Mouse (Mus musculus) layer of hippocampus, adult 11-12 months (tissue): ENCODE measurements around the gene Fzd10.

Source experiments
- DNase-seq: peaks from one replicate; pipeline ENCODE4 v3.0.0; 2022; ENCODE audit warnings: low spot score

Fzd10 gene

GRCm38 (mm10) chr5:128600072-128601021, at the start of gene Fzd10:
TSS of gene Fzd10 (plus strand) at chr5:128600844.
- DNase-seq, result no peak

- DNase-seq, result no peak
Measured at GRCm38 (mm10) chr5:128551448-128551847, 49.2 kb upstream of the Fzd10 start.

GRCm38 (mm10) chr5:128552136-128552890, 48.3 kb upstream of the Fzd10 start:
- no peak for DNase-seq

GRCm38 (mm10) chr5:128558126-128558525, 42.5 kb upstream of the Fzd10 start:
- no peak for DNase-seq

GRCm38 (mm10) chr5:128567313-128567712, 33.3 kb upstream of the Fzd10 start:
- DNase-seq, result no peak

- DNase-seq, result no peak
Measured at GRCm38 (mm10) chr5:128568970-128569369, 31.7 kb upstream of the Fzd10 start.

GRCm38 (mm10) chr5:128570091-128570490, 30.6 kb upstream of the Fzd10 start:
- DNase-seq, result no peak

GRCm38 (mm10) chr5:128570848-128571247, 29.8 kb upstream of the Fzd10 start:
- no peak for DNase-seq

GRCm38 (mm10) chr5:128571706-128572105, 28.9 kb upstream of the Fzd10 start:
- no peak for DNase-seq

GRCm38 (mm10) chr5:128575997-128576579, 24.6 kb upstream of the Fzd10 start:
- DNase-seq, result peak; percentile 42

- no peak for DNase-seq
Measured at GRCm38 (mm10) chr5:128579047-128579650, 21.5 kb upstream of the Fzd10 start.

GRCm38 (mm10) chr5:128580931-128581330, 19.7 kb upstream of the Fzd10 start:
- DNase-seq, result no peak

GRCm38 (mm10) chr5:128581516-128581921, 19.1 kb upstream of the Fzd10 start:
- no peak for DNase-seq

GRCm38 (mm10) chr5:128589231-128589630, 11.4 kb upstream of the Fzd10 start:
- no peak for DNase-seq

GRCm38 (mm10) chr5:128593446-128593845, 7.2 kb upstream of the Fzd10 start:
- DNase-seq, result no peak

- DNase-seq, result no peak
Measured at GRCm38 (mm10) chr5:128596813-128597212, 3.8 kb upstream of the Fzd10 start.

- DNase-seq, result no peak
Measured at GRCm38 (mm10) chr5:128597381-128597780, 3.3 kb upstream of the Fzd10 start.

- DNase-seq, result no peak
Measured at GRCm38 (mm10) chr5:128598191-128598720, 2.4 kb upstream of the Fzd10 start.

- no peak for DNase-seq
Measured at GRCm38 (mm10) chr5:128598760-128599364, 1.8 kb upstream of the Fzd10 start.

GRCm38 (mm10) chr5:128599365-128600071, 1.1 kb upstream of the Fzd10 start:
- no peak for DNase-seq
